In genomic region chr14:75716410-75716809, GRCm38 (mm10) we compare ENCODE assay signal across 21 mouse cellular contexts. TPM values are rescaled to one million over a fixed set of nuclear protein-coding genes. Genes with fewer than 3 reads are reported as not detected.
DNase-seq lines count a peak whose midpoint lies in the region; ATAC-seq and TF ChIP-seq lines count a peak whose summit lies in the region.
"Had no signal": no experiment of that assay in that cellular context is flagged by ENCODE, and none has a peak within 500 bp of the region (broad histone marks: within the 10 kb centered on the region; RNA-seq: fewer than 3 reads in every experiment).

No protein-coding gene starts in this region.

- no peak for TF ChIP-seq CTCF in midbrain, postnatal 0 days (IDR thresholded peaks at IDR 0.05)

- no peaks in the 10 kb centered on the region for H3K9me3 ChIP-seq in heart, embryonic 10.5 days
- no peaks in the 10 kb centered on the region for H3K9me3 ChIP-seq in midbrain, embryonic 11.5 days (ENCODE audit: control insufficient read depth, low read length)
- no peaks in the 10 kb centered on the region for H3K9me3 ChIP-seq in midbrain, postnatal 0 days (ENCODE audit: low read length)
- H3K9me3 ChIP-seq: G1E had no signal

- peak; percentile 68 for DNase-seq in heart, adult 11 months
- DNase-seq in heart, postnatal 4 days, result no peak
- DNase-seq in heart, embryonic 10.5 days (ENCODE audit: low spot score), result peak; percentile 72
- no peak for DNase-seq in heart, adult 9 months (ENCODE audit: low spot score in 2 of 2)
- peak; percentile 23 for DNase-seq in midbrain, embryonic 11.5 days (ENCODE audit: low spot score, missing footprints)
- no peak for DNase-seq in midbrain, postnatal 0 days (ENCODE audit: low spot score)
- DNase-seq: adrenal gland, adult 2 months; adrenal gland, adult 8-10 months; adrenal gland, postnatal 10 days; adrenal gland, postnatal 14 days; adrenal gland, postnatal 25 days; adrenal gland, postnatal 36 days; B cell, adult 2 months; cerebellum, adult 11 months; cerebellum, adult 11-12 months; cerebellum, adult 18-20 months had no signal

- no peak overlapping the region for H3K4me3 ChIP-seq in heart, embryonic 10.5 days
- H3K4me3 ChIP-seq in midbrain, embryonic 11.5 days (ENCODE audit: low read depth, low read length), result no peak overlapping the region
- no peak overlapping the region for H3K4me3 ChIP-seq in midbrain, postnatal 0 days (ENCODE audit: low read depth, low read length)

- H3K36me3 ChIP-seq in heart, embryonic 10.5 days, result peaks cover 90% of the 10 kb centered on the region
- H3K36me3 ChIP-seq in midbrain, embryonic 11.5 days (ENCODE audit: control insufficient read depth, insufficient read depth, low read length), result peaks cover 7% of the 10 kb centered on the region; the same call in 1 of the 2 replicates
- peaks cover 37% of the 10 kb centered on the region for H3K36me3 ChIP-seq in midbrain, postnatal 0 days (ENCODE audit: insufficient read depth, low read length)

- H3K4me1 ChIP-seq in heart, embryonic 10.5 days, result no peaks in the 10 kb centered on the region
- H3K4me1 ChIP-seq in midbrain, embryonic 11.5 days (ENCODE audit: control insufficient read depth, insufficient read depth, low read length), result no peaks in the 10 kb centered on the region
- no peaks in the 10 kb centered on the region for H3K4me1 ChIP-seq in midbrain, postnatal 0 days (ENCODE audit: insufficient read depth, low read length)

- 89% methylated on average over 4 of the region's 4 CpGs for WGBS in heart, embryonic 10.5 days
- WGBS in midbrain, embryonic 11.5 days, result 97% methylated on average over 4 of the region's 4 CpGs
- WGBS in midbrain, postnatal 0 days, result 89% methylated on average over 4 of the region's 4 CpGs

- no peak overlapping the region for H3K9ac ChIP-seq in midbrain, embryonic 11.5 days (ENCODE audit: low read length)
- no peak overlapping the region for H3K9ac ChIP-seq in midbrain, postnatal 0 days (replicated peaks; ENCODE audit: low read length, poor library complexity, severe bottlenecking)

- no peak for ATAC-seq in midbrain, embryonic 11.5 days (ENCODE audit: low FRiP score)
- no peak for ATAC-seq in midbrain, postnatal 0 days (ENCODE audit: low FRiP score)
- ATAC-seq: activated CD4-positive, CD25-positive, alpha-beta regulatory T cell, adult 4 months; CD4-positive, CD25-positive, alpha-beta regulatory T cell, adult 4 months; Patski had no signal

- H3K4me2 ChIP-seq in midbrain, embryonic 11.5 days, result no peak overlapping the region
- no peak overlapping the region for H3K4me2 ChIP-seq in midbrain, postnatal 0 days (ENCODE audit: low read depth, low read length, poor library complexity, severe bottlenecking)

- no peak overlapping the region for H3K27ac ChIP-seq in heart, embryonic 10.5 days
- no peak overlapping the region for H3K27ac ChIP-seq in midbrain, embryonic 11.5 days (ENCODE audit: low read depth, low read length)
- no peak overlapping the region for H3K27ac ChIP-seq in midbrain, postnatal 0 days (ENCODE audit: low read depth, low read length)

- no peaks in the 10 kb centered on the region for H3K27me3 ChIP-seq in heart, embryonic 10.5 days (ENCODE audit: insufficient read depth, poor library complexity, severe bottlenecking)
- no peaks in the 10 kb centered on the region for H3K27me3 ChIP-seq in midbrain, embryonic 11.5 days (ENCODE audit: control insufficient read depth, insufficient read depth, low read length)
- no peaks in the 10 kb centered on the region for H3K27me3 ChIP-seq in midbrain, postnatal 0 days (ENCODE audit: insufficient read depth, low read length)
- H3K27me3 ChIP-seq: CH12.LX, Patski had no signal

RNA-seq across cellular contexts. Expression of gene Cog3, which starts 37.9 kb away (rescaled TPM):
- total RNA-seq in heart, postnatal 4 days (2021), result 10 to 100 TPM; 17.8 to 19.1 TPM
- 16.6 and 18.9 TPM in 2 replicates for polyA plus RNA-seq in heart, embryonic 10.5 days (2016; fragmentation: Nextera tagmentation; extraction: Ambion mirVana)
- polyA plus RNA-seq in midbrain, embryonic 11.5 days (2014; fragmentation: Nextera tagmentation; extraction: Ambion mirVana), result 23.3 and 27.5 TPM in 2 replicates
- 19.3 and 26.3 TPM in 2 replicates for total RNA-seq in midbrain, postnatal 0 days (2014; rRNA removed)
- 12.6 and 12.9 TPM in 2 replicates for polyA plus RNA-seq in midbrain, postnatal 0 days (2015; fragmentation: Nextera tagmentation; extraction: Ambion mirVana)

Comparison
In these comparisons a context has a peak if more than half of its experiments do, and no peak if none do; other contexts are left out.
1. DNase-seq: peak in heart, adult 11 months (single experiment), heart, embryonic 10.5 days (single experiment) and midbrain, embryonic 11.5 days (single experiment); none in heart, postnatal 4 days (single experiment), heart, adult 9 months (0 of 2) and midbrain, postnatal 0 days (single experiment).